ENCODE assay signal across 18 mouse cellular contexts in genomic region chr6:89121023-89121745, GRCm38 (mm10).
DNase-seq lines count a peak whose midpoint lies in the region; ATAC-seq and TF ChIP-seq lines count a peak whose summit lies in the region.
"Had no signal": no experiment of that assay in that cellular context is flagged by ENCODE, and none has a peak within 500 bp of the region (broad histone marks: within the 10 kb centered on the region; RNA-seq: fewer than 3 reads in every experiment).

No protein-coding gene starts in this region.

- no peak for TF ChIP-seq CTCF in midbrain, postnatal 0 days (IDR thresholded peaks at IDR 0.05)

- no peak overlapping the region for H3K4me2 ChIP-seq in midbrain, embryonic 16.5 days (ENCODE audit: low read length)
- H3K4me2 ChIP-seq in midbrain, postnatal 0 days (ENCODE audit: low read depth, low read length, poor library complexity, severe bottlenecking) = no peak overlapping the region
- H3K4me2 ChIP-seq: embryonic facial prominence, embryonic 15.5 days; intestine, embryonic 15.5 days had no signal

- DNase-seq in adrenal gland, adult 2 months = peak; percentile 38
- no peak for DNase-seq in adrenal gland, adult 18-20 months (ENCODE audit: low spot score in 2 of 2)
- DNase-seq in midbrain, embryonic 10.5 days (ENCODE audit: low spot score) = no peak
- no peak for DNase-seq in midbrain, postnatal 0 days (ENCODE audit: low spot score)
- DNase-seq in right cerebral cortex, adult 18-20 months = no peak
- no peak for DNase-seq in testis, postnatal 14 days (ENCODE audit: low spot score)
- DNase-seq: cerebellum, adult 9-11 months; gastrocnemius, postnatal 36 days; heart, postnatal 10 days; thymus, postnatal 25 days had no signal

- 53% methylated on average over 4 of the region's 4 CpGs for WGBS in midbrain, embryonic 16.5 days
- WGBS in midbrain, embryonic 10.5 days = 69% methylated on average over 4 of the region's 4 CpGs
- WGBS in midbrain, postnatal 0 days = 52% methylated on average over 4 of the region's 4 CpGs

- no peaks in the 10 kb centered on the region for H3K27me3 ChIP-seq in midbrain, embryonic 16.5 days (ENCODE audit: control insufficient read depth, insufficient read depth, low read depth, low read length)
- H3K27me3 ChIP-seq in midbrain, embryonic 10.5 days (ENCODE audit: low read depth, poor library complexity, severe bottlenecking) = no peaks in the 10 kb centered on the region; the same call in 1 of the 2 replicates
- no peaks in the 10 kb centered on the region for H3K27me3 ChIP-seq in midbrain, postnatal 0 days (ENCODE audit: insufficient read depth, low read length)
- H3K27me3 ChIP-seq: embryonic facial prominence, embryonic 15.5 days; intestine, embryonic 15.5 days had no signal

- no peak overlapping the region for H3K9ac ChIP-seq in midbrain, embryonic 16.5 days (ENCODE audit: low read depth, low read length)
- no peak overlapping the region for H3K9ac ChIP-seq in midbrain, postnatal 0 days (replicated peaks; ENCODE audit: low read length, poor library complexity, severe bottlenecking)
- H3K9ac ChIP-seq: embryonic facial prominence, embryonic 15.5 days; intestine, embryonic 15.5 days; liver, embryonic 14.5 days had no signal

- H3K36me3 ChIP-seq in midbrain, embryonic 16.5 days (ENCODE audit: control insufficient read depth, insufficient read depth, low read length) = no peaks in the 10 kb centered on the region
- H3K36me3 ChIP-seq in midbrain, embryonic 10.5 days = no peaks in the 10 kb centered on the region
- H3K36me3 ChIP-seq in midbrain, postnatal 0 days (ENCODE audit: insufficient read depth, low read length) = no peaks in the 10 kb centered on the region
- H3K36me3 ChIP-seq: embryonic facial prominence, embryonic 15.5 days; forebrain, embryonic 10.5 days; heart, embryonic 10.5 days; intestine, embryonic 15.5 days had no signal

- H3K27ac ChIP-seq in midbrain, embryonic 16.5 days (ENCODE audit: low read length) = no peak overlapping the region
- H3K27ac ChIP-seq in midbrain, embryonic 10.5 days (replicated peaks) = no peak overlapping the region
- no peak overlapping the region for H3K27ac ChIP-seq in midbrain, postnatal 0 days (ENCODE audit: low read depth, low read length)
- H3K27ac ChIP-seq: embryonic facial prominence, embryonic 15.5 days; forebrain, embryonic 10.5 days; heart, embryonic 10.5 days; intestine, embryonic 15.5 days; layer of hippocampus, adult 2 months; liver, embryonic 14.5 days had no signal

- H3K4me1 ChIP-seq in midbrain, embryonic 16.5 days (ENCODE audit: control insufficient read depth, insufficient read depth, low read length) = no peaks in the 10 kb centered on the region
- H3K4me1 ChIP-seq in midbrain, embryonic 10.5 days = peaks cover 29% of the 10 kb centered on the region
- no peaks in the 10 kb centered on the region for H3K4me1 ChIP-seq in midbrain, postnatal 0 days (ENCODE audit: insufficient read depth, low read length)
- H3K4me1 ChIP-seq: embryonic facial prominence, embryonic 15.5 days; intestine, embryonic 15.5 days had no signal

- peak; percentile 23; the same call in 1 of the 2 replicates for ATAC-seq in midbrain, embryonic 16.5 days
- ATAC-seq in midbrain, postnatal 0 days (ENCODE audit: low FRiP score) = 0 out of 2 replicates have a peak, but pooled peaks have one; percentile 20
- ATAC-seq in monocyte, adult 5-6 weeks (replicated peaks; ENCODE audit: insufficient number of reproducible peaks, low FRiP score, low TSS enrichment, poor library complexity, severe bottlenecking) = no peak
- ATAC-seq: intestine, embryonic 15.5 days had no signal

- no peaks in the 10 kb centered on the region for H3K9me3 ChIP-seq in midbrain, embryonic 16.5 days (replicated peaks; ENCODE audit: control insufficient read depth, low read length, poor library complexity, severe bottlenecking)
- no peaks in the 10 kb centered on the region for H3K9me3 ChIP-seq in midbrain, embryonic 10.5 days (replicated peaks)
- no peaks in the 10 kb centered on the region for H3K9me3 ChIP-seq in midbrain, postnatal 0 days (ENCODE audit: low read length)
- H3K9me3 ChIP-seq: embryonic facial prominence, embryonic 15.5 days; forebrain, embryonic 10.5 days; heart, embryonic 10.5 days; intestine, embryonic 15.5 days had no signal

- no peak overlapping the region for H3K4me3 ChIP-seq in midbrain, embryonic 16.5 days (ENCODE audit: low read depth, low read length)
- no peak overlapping the region for H3K4me3 ChIP-seq in midbrain, embryonic 10.5 days
- H3K4me3 ChIP-seq in midbrain, postnatal 0 days (ENCODE audit: low read depth, low read length) = no peak overlapping the region
- H3K4me3 ChIP-seq: embryonic facial prominence, embryonic 15.5 days; forebrain, embryonic 10.5 days; heart, embryonic 10.5 days; intestine, embryonic 15.5 days; layer of hippocampus, adult 2 months had no signal
